Mouse (Mus musculus): ENCODE data around the gene Rhoh. TPM values are rescaled to one million over a fixed set of nuclear protein-coding genes. Genes with fewer than 3 reads are reported as not detected.

The Rhoh gene
- polyA plus RNA-seq, 1 experiment from 2014 or later: 0.31 TPM

DNA sequence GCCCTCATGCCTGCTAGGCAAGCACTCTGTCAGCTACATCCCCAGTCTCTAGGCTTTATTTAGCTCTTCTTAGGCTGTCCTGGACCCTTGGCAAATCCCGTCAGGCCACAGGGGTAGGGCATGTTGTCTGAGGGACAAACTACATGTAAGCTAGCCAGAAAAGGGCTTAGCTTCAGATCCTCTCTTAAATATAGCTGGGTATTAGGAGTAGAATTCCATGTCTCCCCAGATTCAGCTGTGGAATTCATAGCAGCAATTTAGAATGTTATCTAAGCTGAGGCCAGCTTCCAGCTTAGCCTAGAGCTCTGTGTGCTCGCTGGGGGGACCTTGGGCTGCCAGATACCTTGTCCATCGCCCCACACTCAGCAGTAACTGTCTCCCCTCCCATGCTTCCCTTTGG lies 14.1 kb upstream of the Rhoh start:
- 75% methylated on average over 3 of the region's 3 CpGs for WGBS
- Histone ChIP-seq H3K4me2 (replicated peaks) (no peak overlapping the region), H3K36me3 (no peaks in the 10 kb centered on the region)

DNA sequence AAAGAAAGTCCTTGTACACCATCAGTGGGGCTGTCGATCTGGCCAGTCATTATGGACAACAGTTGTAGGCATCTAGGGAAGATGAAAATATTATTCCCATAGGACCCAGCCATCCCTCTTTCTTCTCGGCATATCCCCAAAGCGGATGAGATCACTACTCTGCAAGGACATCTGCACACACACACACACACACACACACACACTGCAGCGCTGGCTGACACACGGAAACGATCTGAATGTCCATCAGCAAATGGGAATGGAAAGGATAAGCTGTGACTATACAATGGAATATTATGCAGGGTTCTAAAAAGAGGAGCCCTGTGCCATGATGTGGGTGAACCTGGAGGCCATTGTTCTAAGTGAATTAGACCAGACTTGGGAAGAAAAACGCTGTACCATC lies 13.4 kb upstream of the Rhoh start:
- WGBS: 87% methylated on average over 7 of the region's 7 CpGs
- H3K4me2 ChIP-seq (replicated peaks): no peak overlapping the region
- no peaks in the 10 kb centered on the region for H3K4me1 ChIP-seq
- H3K27me3 ChIP-seq: no peaks in the 10 kb centered on the region
- no peaks in the 10 kb centered on the region for H3K36me3 ChIP-seq
- H3K27ac ChIP-seq (replicated peaks): no peak overlapping the region
- ATAC-seq (ENCODE audit: low FRiP score, low read depth): no peak
- H3K9ac ChIP-seq (replicated peaks): no peak overlapping the region
- H3K4me3 ChIP-seq: no peak overlapping the region
- H3K9me3 ChIP-seq: no peaks in the 10 kb centered on the region

More for the DNA sequence above, 14.1 kb upstream of the Rhoh start:
- Histone ChIP-seq H3K4me1 (no peaks in the 10 kb centered on the region), H3K9ac (replicated peaks) (no peak overlapping the region), H3K27ac (replicated peaks) (no peak overlapping the region), H3K9me3 (no peaks in the 10 kb centered on the region), H3K4me3 (no peak overlapping the region), H3K27me3 (no peaks in the 10 kb centered on the region)
- no peak for ATAC-seq (ENCODE audit: low FRiP score, low read depth)

DNA sequence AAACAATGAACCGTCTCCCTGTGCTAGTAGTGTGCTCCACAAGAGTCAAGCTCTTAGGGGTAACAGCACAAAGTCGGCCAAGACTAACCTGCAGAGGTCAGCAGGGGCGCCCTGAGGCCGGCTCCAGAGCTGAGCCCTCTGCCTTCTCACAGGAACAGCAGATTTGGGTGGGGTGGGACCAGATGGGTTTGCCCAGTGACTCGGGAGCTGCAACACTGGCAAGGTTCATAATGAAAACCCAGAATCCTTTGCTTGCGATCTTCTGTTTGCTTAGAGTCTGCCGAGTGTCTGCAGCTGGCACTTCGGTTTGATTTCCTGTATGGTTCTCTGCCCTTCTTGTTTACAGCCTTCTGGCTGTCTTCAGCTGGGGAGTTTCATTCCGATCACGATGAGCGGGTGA lies 10.2 kb upstream of the Rhoh start:
- Histone ChIP-seq H3K4me1 (no peaks in the 10 kb centered on the region), H3K27ac (replicated peaks) (no peak overlapping the region), H3K27me3 (no peaks in the 10 kb centered on the region), H3K36me3 (no peaks in the 10 kb centered on the region), H3K9me3 (no peaks in the 10 kb centered on the region), H3K9ac (replicated peaks) (no peak overlapping the region), H3K4me3 (no peak overlapping the region), H3K4me2 (replicated peaks) (no peak overlapping the region)
- WGBS: 65% methylated on average over 11 of the region's 11 CpGs
- ATAC-seq (ENCODE audit: low FRiP score, low read depth): no peak

DNA sequence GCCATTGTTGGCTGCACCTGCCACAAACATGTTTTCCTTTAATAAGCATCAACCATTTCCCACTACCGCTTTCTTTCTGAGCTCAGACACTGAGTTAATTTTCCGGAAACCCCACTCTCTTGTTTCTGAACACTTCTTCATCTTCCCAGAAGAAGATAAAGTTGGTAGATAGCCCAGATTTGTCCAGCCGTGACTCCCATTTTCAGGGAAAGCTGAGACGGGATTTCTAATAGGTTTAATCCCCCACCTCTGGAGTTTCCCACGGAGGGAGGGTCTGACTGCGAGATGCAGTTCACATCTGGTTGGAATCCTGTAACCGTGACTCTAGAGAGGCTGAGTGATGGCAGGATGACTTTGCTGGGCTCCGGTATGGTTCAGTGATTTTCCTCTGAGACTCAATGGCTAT lies 6.2 kb upstream of the Rhoh start:
- H3K4me3 ChIP-seq: no peak overlapping the region
- no peaks in the 10 kb centered on the region for H3K36me3 ChIP-seq
- WGBS: 38% methylated on average over 8 of the region's 8 CpGs
- H3K4me1 ChIP-seq: no peaks in the 10 kb centered on the region
- no peaks in the 10 kb centered on the region for H3K27me3 ChIP-seq
- H3K9me3 ChIP-seq: no peaks in the 10 kb centered on the region
- H3K27ac ChIP-seq (replicated peaks): no peak overlapping the region
- H3K4me2 ChIP-seq (replicated peaks): no peak overlapping the region
- H3K9ac ChIP-seq (replicated peaks): no peak overlapping the region
- ATAC-seq (ENCODE audit: low FRiP score, low read depth): no peak

DNA sequence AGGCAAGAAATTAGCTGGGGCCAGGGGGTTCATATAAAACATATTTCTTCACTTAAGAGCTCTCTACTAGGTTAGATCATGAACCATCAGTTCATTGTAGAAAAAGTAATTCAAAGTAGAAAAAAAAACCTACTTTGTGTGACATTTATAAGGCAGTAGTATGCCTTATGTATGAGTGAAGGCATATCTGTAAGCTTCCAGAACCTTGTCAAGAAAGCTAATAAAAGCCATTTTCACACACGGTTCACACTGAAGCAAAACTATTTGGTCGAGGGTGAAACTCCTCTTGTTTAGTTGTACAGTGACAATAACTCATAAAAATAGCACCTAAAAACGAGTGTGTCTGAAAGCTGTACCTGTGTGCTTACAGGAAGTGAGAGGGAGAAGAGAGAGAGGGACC lies 5.4 kb upstream of the Rhoh start:
- H3K27me3 ChIP-seq: no peaks in the 10 kb centered on the region
- H3K4me1 ChIP-seq: no peaks in the 10 kb centered on the region
- H3K4me2 ChIP-seq (replicated peaks): no peak overlapping the region
- no peak for ATAC-seq (ENCODE audit: low FRiP score, low read depth)
- H3K36me3 ChIP-seq: no peaks in the 10 kb centered on the region
- H3K9ac ChIP-seq (replicated peaks): no peak overlapping the region
- H3K9me3 ChIP-seq: no peaks in the 10 kb centered on the region
- H3K27ac ChIP-seq (replicated peaks): no peak overlapping the region
- WGBS: 79% methylated on average over 3 of the region's 3 CpGs
- H3K4me3 ChIP-seq: no peak overlapping the region

DNA sequence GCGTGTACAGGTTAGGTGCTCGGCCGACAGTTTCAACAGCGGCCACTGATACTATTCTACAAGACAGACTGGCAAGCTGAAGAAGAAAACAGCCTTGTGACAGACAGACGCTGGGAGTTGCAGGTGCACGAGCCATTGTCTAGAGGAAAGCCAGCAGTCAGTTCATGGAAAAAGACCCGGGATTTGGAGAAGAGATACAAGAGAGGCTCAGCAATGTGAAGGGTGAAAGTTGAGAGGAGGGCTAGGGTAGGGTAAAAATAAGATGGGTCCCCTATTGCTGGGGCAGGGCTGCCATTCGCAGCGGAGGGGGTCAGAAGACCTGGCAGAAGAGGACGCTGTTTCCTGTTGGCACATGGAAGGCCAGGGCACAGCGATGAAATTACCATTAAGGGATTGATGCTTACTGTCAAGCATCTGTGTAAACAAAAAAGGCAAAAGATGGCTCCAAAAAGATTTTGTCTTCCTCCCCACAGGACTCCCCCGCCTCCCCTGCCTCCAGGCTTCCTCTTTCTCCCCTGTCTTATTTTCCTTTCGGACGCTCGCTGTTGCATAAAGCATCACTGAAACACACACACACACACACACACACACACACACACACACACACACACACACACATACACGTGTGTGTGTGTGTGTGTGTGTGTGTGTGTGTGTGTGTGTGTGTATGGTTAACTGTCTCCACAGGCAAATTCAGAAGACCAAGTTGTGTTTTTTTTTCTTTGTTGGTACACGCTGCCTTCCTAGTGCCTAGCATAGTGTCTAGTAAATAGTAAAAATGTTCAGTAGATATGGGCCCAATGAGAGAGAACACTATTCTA lies 4.2 kb upstream of the Rhoh start:
- Histone ChIP-seq H3K4me3 (no peak overlapping the region), H3K4me2 (replicated peaks) (no peak overlapping the region), H3K9ac (replicated peaks) (no peak overlapping the region), H3K27ac (replicated peaks) (no peak overlapping the region), H3K27me3 (no peaks in the 10 kb centered on the region), H3K36me3 (no peaks in the 10 kb centered on the region), H3K9me3 (no peaks in the 10 kb centered on the region), H3K4me1 (no peaks in the 10 kb centered on the region)
- WGBS: 85% methylated on average over 16 of the region's 17 CpGs
- no peak for ATAC-seq (ENCODE audit: low FRiP score, low read depth)

DNA sequence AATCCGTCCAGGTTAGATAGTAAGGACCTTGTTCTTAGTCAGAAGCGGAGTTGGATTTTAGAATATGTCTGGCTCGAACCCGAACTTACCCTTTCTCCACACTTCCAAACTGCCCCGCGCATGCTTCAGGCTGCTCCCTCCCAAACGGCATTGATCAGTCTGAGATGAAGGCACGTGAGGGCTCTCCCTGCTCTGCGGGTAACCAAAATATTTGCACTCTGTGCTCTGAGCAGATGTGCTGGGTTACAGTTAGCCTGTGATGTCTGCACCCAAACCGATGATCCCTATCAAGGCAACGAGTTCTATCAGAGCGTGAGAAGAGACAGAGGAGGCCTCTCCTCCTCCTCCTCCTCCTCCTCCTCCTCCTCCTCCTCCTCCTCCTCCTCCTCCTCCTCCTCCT lies 3.1 kb upstream of the Rhoh start:
- WGBS: 76% methylated on average over 12 of the region's 12 CpGs
- no peak for ATAC-seq (ENCODE audit: low FRiP score, low read depth)

DNA sequence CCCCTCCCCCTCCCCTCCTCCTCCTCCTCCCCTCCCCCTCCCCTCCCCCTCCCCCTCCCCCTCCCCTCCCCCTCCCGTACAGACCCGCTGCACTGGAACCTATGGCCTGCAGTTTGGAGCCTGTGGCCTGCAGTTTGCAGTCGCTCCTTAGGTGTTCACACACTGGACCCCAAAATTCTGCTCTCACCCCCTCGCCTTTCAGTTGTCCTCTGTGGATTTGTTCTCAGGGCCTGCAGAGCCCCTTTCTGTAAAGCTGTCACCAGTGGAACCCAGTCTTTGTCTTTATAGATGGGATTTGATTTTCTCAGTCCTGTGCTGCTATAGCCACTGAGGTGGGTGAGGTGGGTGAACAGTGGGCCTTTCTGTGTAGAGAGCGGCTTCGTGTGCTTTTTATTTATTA lies 2.7 kb upstream of the Rhoh start:
- Histone ChIP-seq H3K4me3 (no peak overlapping the region), H3K9ac (replicated peaks) (no peak overlapping the region), H3K4me1 (no peaks in the 10 kb centered on the region), H3K36me3 (no peaks in the 10 kb centered on the region), H3K27ac (replicated peaks) (no peak overlapping the region), H3K9me3 (no peaks in the 10 kb centered on the region), H3K27me3 (no peaks in the 10 kb centered on the region), H3K4me2 (replicated peaks) (no peak overlapping the region)
- no peak for ATAC-seq (ENCODE audit: low FRiP score, low read depth)
- WGBS: 86% methylated on average over 5 of the region's 6 CpGs

More for the DNA sequence above, 3.1 kb upstream of the Rhoh start:
- Histone ChIP-seq H3K4me2 (replicated peaks) (no peak overlapping the region), H3K27me3 (no peaks in the 10 kb centered on the region), H3K36me3 (no peaks in the 10 kb centered on the region), H3K27ac (replicated peaks) (no peak overlapping the region), H3K4me3 (no peak overlapping the region), H3K4me1 (no peaks in the 10 kb centered on the region), H3K9ac (replicated peaks) (no peak overlapping the region), H3K9me3 (no peaks in the 10 kb centered on the region)

DNA sequence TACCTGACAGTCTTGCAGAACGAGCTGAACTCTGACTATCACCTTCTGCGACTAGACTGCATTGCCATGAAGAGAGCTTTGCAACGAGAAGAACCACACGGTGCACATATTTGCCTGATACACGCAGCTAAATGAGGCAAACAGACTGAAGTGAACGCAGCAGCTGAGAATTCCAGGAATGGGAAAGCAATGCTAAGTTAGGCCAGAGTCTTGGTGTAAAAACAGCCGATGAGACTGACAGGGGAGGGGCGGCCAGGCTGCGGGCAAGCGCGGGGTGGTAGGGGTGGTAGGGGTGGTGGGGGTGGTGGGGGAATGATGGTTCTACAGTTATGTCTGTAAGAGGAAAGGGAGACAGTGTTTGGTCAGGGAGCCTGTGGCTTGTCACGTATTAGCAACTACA lies 2.1 kb upstream of the Rhoh start:
- Histone ChIP-seq H3K4me2 (replicated peaks) (no peak overlapping the region), H3K9ac (replicated peaks) (no peak overlapping the region), H3K4me1 (no peaks in the 10 kb centered on the region), H3K9me3 (no peaks in the 10 kb centered on the region), H3K27me3 (no peaks in the 10 kb centered on the region), H3K36me3 (no peaks in the 10 kb centered on the region), H3K27ac (replicated peaks) (no peak overlapping the region), H3K4me3 (no peak overlapping the region)
- 83% methylated on average over 12 of the region's 12 CpGs for WGBS
- no peak for ATAC-seq (ENCODE audit: low FRiP score, low read depth)

DNA sequence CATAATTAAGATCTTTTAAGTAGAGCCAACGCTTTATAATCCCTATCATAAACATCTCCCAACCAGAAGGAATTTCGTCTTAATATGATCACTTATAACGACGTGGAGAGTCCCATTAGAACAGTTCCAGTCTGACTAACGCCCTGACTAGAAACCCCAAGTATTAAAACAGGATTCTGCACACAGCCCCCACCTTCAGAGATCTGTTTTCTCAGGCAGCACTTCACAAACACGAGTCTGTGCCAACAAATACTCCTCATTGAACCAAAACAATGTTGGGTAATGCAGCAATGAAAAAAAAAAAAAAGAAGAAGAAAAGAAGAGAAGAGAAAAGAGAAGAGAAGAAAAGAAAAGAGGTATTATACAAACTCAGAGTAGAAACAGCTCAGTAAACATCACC lies 1.6 kb upstream of the Rhoh start:
- Histone ChIP-seq H3K9ac (replicated peaks) (no peak overlapping the region), H3K4me2 (replicated peaks) (no peak overlapping the region), H3K4me3 (no peak overlapping the region), H3K27me3 (no peaks in the 10 kb centered on the region), H3K27ac (replicated peaks) (no peak overlapping the region), H3K36me3 (no peaks in the 10 kb centered on the region), H3K4me1 (no peaks in the 10 kb centered on the region), H3K9me3 (no peaks in the 10 kb centered on the region)
- no peak for ATAC-seq (ENCODE audit: low FRiP score, low read depth)
- WGBS: 64% methylated on average over 6 of the region's 6 CpGs

DNA sequence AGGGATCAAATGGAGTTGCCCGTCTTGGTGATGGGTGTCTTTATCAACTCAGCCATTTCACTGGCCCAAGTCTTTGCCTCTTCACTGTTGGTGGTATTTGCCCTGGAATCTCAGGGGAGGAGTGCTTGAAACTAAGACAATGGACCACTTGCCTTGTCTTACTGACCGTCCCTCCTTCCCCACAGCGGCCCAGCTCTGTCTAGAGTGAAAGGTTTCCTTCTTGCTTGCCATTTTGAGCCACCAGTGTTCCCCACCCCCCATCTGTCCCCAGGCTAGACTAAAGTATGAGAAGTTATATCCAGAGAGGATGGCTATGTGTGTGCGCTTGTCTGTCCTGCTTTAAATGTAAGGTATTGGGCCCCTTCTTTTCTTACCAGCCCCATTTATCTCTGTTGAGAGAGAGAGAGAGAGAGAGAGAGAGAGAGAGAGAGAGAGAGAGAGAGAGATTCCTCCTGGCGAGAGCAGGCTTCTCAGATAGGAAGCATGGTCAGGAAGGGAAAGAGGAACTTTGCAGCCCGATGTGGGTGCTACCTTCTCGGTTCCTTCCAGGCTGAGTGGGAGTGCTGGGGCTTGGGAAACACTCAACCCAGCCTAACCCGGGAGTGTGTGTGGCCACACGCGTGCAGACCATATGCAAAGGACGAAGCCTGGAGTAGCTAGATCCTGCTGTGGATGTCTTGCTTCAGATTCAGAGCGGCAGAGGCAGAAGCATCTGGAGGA lies 572 bp upstream of the Rhoh start:
- H3K4me3 ChIP-seq: no peak overlapping the region
- no peak overlapping the region for H3K9ac ChIP-seq (replicated peaks)
- no peaks in the 10 kb centered on the region for H3K27me3 ChIP-seq
- ATAC-seq (ENCODE audit: low FRiP score, low read depth): no peak
- no peaks in the 10 kb centered on the region for H3K9me3 ChIP-seq
- H3K4me2 ChIP-seq (replicated peaks): no peak overlapping the region
- H3K4me1 ChIP-seq: no peaks in the 10 kb centered on the region
- no peaks in the 10 kb centered on the region for H3K36me3 ChIP-seq
- H3K27ac ChIP-seq (replicated peaks): no peak overlapping the region
- 77% methylated on average over 12 of the region's 12 CpGs for WGBS

DNA sequence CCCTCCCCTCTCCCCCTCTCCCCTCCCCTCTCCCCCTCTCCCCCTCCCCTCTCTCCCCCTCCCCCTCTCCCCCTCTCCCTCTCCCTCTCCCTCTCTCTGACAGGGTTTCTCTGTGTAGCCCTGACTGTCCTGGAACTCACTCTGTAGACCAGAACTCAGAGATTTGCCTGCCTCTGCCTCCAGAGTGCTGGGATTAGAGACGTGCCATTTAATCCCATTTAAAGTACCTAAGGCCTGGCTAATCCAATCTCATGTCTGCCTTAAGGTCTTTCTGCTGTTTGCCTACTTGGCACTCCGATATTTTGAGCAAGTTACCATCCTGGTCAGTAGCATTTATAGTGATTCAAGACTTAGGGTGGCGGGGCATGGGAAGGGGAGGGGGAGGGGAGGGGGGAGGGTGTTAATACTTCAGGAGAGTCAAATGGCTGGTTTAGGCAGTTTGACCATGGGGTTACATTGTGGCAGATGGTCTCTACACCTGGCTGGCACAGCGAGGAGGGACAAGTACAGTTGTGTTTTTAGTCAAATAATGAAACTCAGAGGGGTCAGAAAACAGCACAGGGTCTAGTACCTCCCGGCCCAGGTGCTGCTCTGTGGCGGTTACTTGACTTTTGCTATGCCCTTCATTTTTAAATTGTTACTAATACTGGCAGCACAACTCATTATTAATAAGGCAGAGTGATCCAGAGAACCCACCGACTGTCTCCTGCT lies 1.4 kb downstream of the Rhoh start:
- ATAC-seq (ENCODE audit: low FRiP score, low read depth): no peak
- H3K4me3 ChIP-seq: no peak overlapping the region
- H3K4me1 ChIP-seq: no peaks in the 10 kb centered on the region
- no peak overlapping the region for H3K9ac ChIP-seq (replicated peaks)
- no peaks in the 10 kb centered on the region for H3K27me3 ChIP-seq
- no peak overlapping the region for H3K4me2 ChIP-seq (replicated peaks)
- no peaks in the 10 kb centered on the region for H3K9me3 ChIP-seq
- H3K27ac ChIP-seq (replicated peaks): no peak overlapping the region
- H3K36me3 ChIP-seq: no peaks in the 10 kb centered on the region
- WGBS: 94% methylated on average over 7 of the region's 7 CpGs
